Mouse (Mus musculus) testis, adult 2 months (tissue): ENCODE measurements around the gene Ptpn1. TPM values are rescaled to one million over a fixed set of nuclear protein-coding genes. Genes with fewer than 3 reads are reported as not detected.

ENCODE experiments used
- H3K27ac ChIP-seq: fragments of 200-500 bp; 2 replicates; pipeline ENCODE4 v1.5.1; 2012; ENCODE audit warnings: low read depth, low read length; ENCODE audit not compliant: control insufficient read depth, insufficient read depth
- H3K27me3 ChIP-seq: fragments of 200-500 bp; 2 replicates; pipeline ENCODE4 v1.6.1; 2012; ENCODE audit warnings: mild to moderate bottlenecking, low read length, moderate library complexity; ENCODE audit not compliant: control insufficient read depth, insufficient read depth
- H3K36me3 ChIP-seq: fragments of 200-500 bp; 2 replicates; pipeline ENCODE4 v1.6.1; 2012; ENCODE audit warnings: mild to moderate bottlenecking, low read length; ENCODE audit not compliant: control insufficient read depth, insufficient read depth
- H3K4me1 ChIP-seq: fragments of 200-500 bp; 2 replicates; pipeline ENCODE4 v1.6.1; 2012; ENCODE audit warnings: low read length; ENCODE audit not compliant: control insufficient read depth, insufficient read depth
- H3K4me3 ChIP-seq: fragments of 200-500 bp; 2 replicates; pipeline ENCODE4 v1.5.1; 2012; ENCODE audit warnings: low read depth, mild to moderate bottlenecking, low read length, moderate library complexity, mixed read lengths; ENCODE audit not compliant: control insufficient read depth
- CTCF ChIP-seq: fragments of 200-500 bp; IDR thresholded peaks from 2 replicates; pipeline ENCODE4 v1.5.1; 2012; ENCODE audit warnings: low read depth, mild to moderate bottlenecking, inconsistent platforms, low read length, moderate library complexity; ENCODE audit not compliant: control insufficient read depth, insufficient read depth, insufficient replicate concordance
- POLR2A ChIP-seq: fragments of 200-500 bp; IDR thresholded peaks from 2 replicates; pipeline ENCODE4 v1.6.1; 2012; ENCODE audit warnings: low read depth, mild to moderate bottlenecking, inconsistent platforms, low read length, moderate library complexity; ENCODE audit not compliant: control insufficient read depth
- polyA plus RNA-seq: library from polyadenylated mRNA; depleted of rRNA; stranded (reverse); fragments of >200 nt; gene quantifications from 2 replicates; pipeline ENCODE4 v1.2.3, GENCODE M21; 2012

Gene Ptpn1
- polyA plus RNA-seq, 1 experiment: 30.9 TPM

GRCm38 (mm10) chr2:167963778-167964300 is 32.0 kb downstream of the Ptpn1 start:
- H3K27ac ChIP-seq: no peak overlapping the region
- no peaks in the 10 kb centered on the region for H3K27me3 ChIP-seq
- H3K36me3 ChIP-seq: no peaks in the 10 kb centered on the region; the same call in 1 of the 2 replicates
- no peak for TF ChIP-seq POLR2A
- no peak for TF ChIP-seq CTCF
- no peaks in the 10 kb centered on the region; the same call in 1 of the 2 replicates for H3K4me1 ChIP-seq
- H3K4me3 ChIP-seq: no peak overlapping the region

DNA sequence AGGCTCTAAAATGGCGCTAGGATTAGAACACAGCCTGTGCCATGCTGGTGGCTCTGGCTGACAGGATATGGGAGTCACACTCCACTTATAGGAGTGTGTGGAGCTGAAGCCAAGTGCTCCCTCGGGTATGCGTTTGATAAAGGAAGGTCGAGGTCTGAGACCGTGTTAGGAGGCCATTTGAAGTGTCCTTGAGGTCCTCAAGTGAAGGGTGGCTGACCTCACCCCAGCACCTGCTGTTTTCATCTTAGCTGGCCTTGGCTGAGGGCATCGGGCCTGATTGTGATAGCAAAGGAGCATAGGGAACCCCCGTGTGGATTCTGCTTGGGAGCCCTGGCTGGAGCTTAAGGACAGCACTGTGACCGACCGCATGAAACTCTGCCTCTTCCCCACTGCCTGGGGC is 32.5 kb downstream of the Ptpn1 start:
- Histone ChIP-seq H3K27me3 (no peaks in the 10 kb centered on the region), H3K27ac (no peak overlapping the region), H3K4me1 (no peaks in the 10 kb centered on the region; the same call in 1 of the 2 replicates), H3K4me3 (no peak overlapping the region), H3K36me3 (no peaks in the 10 kb centered on the region; the same call in 1 of the 2 replicates)
- TF ChIP-seq POLR2A (no peak), CTCF (no peak)

DNA sequence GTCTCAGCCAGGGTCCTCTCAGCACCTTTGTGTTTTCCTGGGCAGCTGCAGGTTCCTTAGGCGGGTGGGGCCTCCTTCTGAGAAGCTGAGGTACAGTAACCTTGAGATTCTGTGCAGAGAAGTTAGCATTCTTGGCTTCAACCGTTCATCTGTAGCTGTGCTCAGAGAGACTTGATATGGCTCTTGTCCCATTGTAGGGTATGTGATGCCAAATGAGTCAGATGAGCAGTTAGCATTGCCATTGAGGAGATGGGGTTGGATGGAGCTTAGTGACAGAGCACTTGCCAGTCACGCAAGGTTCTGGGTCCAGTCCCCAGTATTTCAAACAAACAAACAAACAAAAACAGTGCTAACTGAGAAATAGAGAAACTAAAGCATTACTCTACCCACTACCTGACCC is 34.1 kb downstream of the Ptpn1 start:
- no peak for TF ChIP-seq CTCF
- TF ChIP-seq POLR2A: no peak
- Histone ChIP-seq H3K36me3 (no peaks in the 10 kb centered on the region; the same call in 1 of the 2 replicates), H3K4me1 (no peaks in the 10 kb centered on the region), H3K4me3 (no peak overlapping the region), H3K27me3 (no peaks in the 10 kb centered on the region), H3K27ac (no peak overlapping the region; the same call in 1 of the 2 replicates)

DNA sequence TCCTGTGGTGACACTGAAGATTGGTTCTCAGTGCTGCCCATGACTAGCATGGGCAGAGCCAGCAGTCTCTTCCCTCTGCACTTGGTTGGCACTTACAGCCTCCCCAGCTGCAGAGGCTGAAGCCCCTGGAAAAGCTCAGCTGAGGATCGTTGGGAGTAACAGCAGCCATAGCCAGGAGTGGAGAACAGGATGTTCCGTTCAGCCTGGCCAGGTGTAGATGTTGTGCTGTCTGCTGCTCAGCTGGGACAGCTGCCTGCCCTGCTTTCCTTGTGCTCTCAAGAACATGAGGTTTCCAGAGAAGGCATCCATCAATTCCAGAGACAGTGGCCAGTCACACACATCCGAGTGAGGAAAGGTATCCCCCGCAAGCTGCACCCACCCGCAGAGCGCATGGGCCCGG is 36.6 kb downstream of the Ptpn1 start:
- H3K4me1 ChIP-seq: no peaks in the 10 kb centered on the region
- H3K27me3 ChIP-seq: no peaks in the 10 kb centered on the region
- no peaks in the 10 kb centered on the region; the same call in 1 of the 2 replicates for H3K36me3 ChIP-seq
- H3K4me3 ChIP-seq: no peak overlapping the region
- no peak for TF ChIP-seq CTCF
- TF ChIP-seq POLR2A: no peak
- H3K27ac ChIP-seq: no peak overlapping the region

DNA sequence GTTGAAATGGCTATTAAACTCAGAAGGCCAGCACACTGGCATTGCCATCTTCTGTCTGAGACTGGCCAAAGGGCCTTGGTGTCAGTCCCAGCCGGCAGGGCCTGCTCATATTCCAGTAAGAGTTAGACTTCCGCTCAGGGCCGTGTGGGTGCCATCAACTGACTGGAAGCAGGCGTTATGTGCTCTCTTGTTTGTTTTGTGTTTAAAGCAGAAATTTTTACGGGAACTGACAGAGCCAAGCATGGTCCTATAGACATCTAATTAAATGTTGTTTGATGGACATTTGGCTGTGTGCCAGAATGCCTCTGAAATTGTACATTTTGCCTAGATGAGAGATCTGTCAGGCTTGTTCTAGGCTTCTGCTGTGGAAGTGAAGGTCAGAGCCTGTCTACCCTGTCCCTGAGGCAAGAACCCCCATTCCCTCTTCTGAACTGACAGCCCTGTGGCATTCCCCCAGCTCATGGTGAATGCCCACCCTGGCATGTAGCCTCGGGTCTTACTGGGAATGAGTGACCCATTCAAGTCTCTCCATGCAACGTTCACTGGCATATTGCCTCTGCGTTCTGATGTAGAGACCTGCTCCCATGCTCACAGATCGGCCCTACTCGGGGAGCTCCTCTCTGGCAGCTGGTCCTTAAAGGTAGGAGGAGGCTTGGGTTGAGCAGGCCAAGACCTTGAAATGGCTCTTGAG is 38.1 kb downstream of the Ptpn1 start:
- H3K36me3 ChIP-seq: peaks cover 5% of the 10 kb centered on the region; the same call in 1 of the 2 replicates
- no peak for TF ChIP-seq POLR2A
- no peak for TF ChIP-seq CTCF
- no peaks in the 10 kb centered on the region for H3K4me1 ChIP-seq
- H3K4me3 ChIP-seq: no peak overlapping the region
- H3K27ac ChIP-seq: no peak overlapping the region
- H3K27me3 ChIP-seq: no peaks in the 10 kb centered on the region

- peaks cover 5% of the 10 kb centered on the region for H3K36me3 ChIP-seq
- TF ChIP-seq POLR2A (no peak), CTCF (no peak)
These were observed 40.3 kb downstream of the Ptpn1 start for GRCm38 (mm10) chr2:167972146-167972545.

DNA sequence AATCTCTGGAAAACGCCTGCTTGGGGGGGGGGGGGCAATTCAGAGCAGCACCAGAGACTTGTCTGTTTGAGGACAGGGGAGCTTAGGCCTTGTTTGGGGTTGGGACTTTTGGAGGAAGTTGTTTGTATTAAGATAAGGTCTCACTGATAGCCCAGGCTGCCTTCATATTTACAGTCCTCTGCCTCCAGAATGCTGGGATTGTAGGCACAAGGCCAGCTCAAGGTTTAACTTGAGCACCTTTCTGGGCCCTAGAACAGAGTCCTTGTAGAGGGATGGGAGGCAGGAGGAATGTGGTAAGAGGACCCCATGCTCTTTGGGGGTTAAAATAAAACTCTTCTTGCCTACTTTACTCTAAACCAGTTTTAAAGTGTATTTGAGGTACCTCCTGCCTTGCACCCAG is 41.0 kb downstream of the Ptpn1 start:
- H3K27ac ChIP-seq: no peak overlapping the region
- H3K36me3 ChIP-seq: peaks cover 5% of the 10 kb centered on the region

More at GRCm38 (mm10) chr2:167972146-167972545, 40.3 kb downstream of the Ptpn1 start:
- H3K4me1 ChIP-seq: no peaks in the 10 kb centered on the region
- H3K27ac ChIP-seq: no peak overlapping the region
- H3K4me3 ChIP-seq: no peak overlapping the region
- H3K27me3 ChIP-seq: no peaks in the 10 kb centered on the region

More for the DNA sequence above, 41.0 kb downstream of the Ptpn1 start:
- TF ChIP-seq CTCF (no peak), POLR2A (no peak)
- Histone ChIP-seq H3K4me1 (no peaks in the 10 kb centered on the region), H3K27me3 (no peaks in the 10 kb centered on the region), H3K4me3 (no peak overlapping the region)
